Mouse (Mus musculus) layer of hippocampus, adult 2 months (tissue): ENCODE data around the gene Eef2k. TPM values are rescaled to one million over a fixed set of nuclear protein-coding genes. Genes with fewer than 3 reads are reported as not detected.

Experiments
- DNase-seq, 2 experiments: peaks; one replicate each; pipeline ENCODE4 v3.0.0; 2022; ENCODE audit warnings: low spot score in 2 of 2
- H3K27ac ChIP-seq: fragments of 200-600 bp; 2 replicates; pipeline ENCODE4 v1.8.1; 2022
- H3K4me3 ChIP-seq: fragments of 200-600 bp; 2 replicates; pipeline ENCODE4 v1.8.1; 2022; ENCODE audit warnings: mild to moderate bottlenecking
- CTCF ChIP-seq: fragments of 200-600 bp; conservative IDR thresholded peaks from 2 replicates; pipeline ENCODE4 v1.8.1; 2022; ENCODE audit warnings: antibody characterized with exemption, mild to moderate bottlenecking, moderate library complexity
- total RNA-seq, 2 experiments: library from RNA; stranded (reverse); gene quantifications; 2 replicates each; pipeline ENCODE4 v1.2.3; 2021

The Eef2k gene
- total RNA-seq, 2 experiments from 2014 or later: 32.5 to 32.8 TPM

DNA sequence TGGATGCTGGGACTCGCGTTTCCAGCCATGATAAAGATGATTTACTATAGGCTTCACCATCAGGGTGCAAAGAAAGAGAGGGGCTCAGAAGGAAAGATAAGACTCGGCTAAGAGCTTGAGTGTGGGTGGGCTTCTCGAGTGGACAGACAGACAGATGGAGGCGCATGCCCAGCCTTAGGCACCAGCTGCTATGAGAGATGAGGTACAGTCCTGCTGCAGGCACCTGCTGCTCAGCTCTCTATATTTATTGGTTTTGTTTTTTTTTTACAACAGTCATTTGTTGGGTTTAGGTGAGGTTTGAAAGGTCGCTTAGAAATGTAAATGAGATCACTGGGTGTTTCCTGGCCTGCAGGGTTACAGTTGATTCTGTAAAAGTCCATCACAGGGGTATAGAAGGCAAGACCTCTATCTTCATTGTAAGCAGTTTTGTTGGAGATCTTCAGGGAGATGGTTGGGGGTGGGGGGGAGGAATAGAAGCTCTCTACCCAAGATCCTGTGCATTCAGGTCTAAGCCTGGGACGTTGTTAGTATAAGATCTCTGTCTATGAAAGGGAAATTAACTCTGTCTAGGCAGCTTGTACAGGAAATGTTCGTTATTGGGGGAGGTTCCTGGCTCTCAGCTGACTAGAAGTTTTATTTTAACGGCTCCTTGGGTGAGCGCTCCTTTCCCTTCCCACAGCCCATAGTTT, 18.3 kb downstream of the Eef2k start:
- Histone ChIP-seq H3K27ac (no peak overlapping the region), H3K4me3 (no peak overlapping the region)
- no peak for TF ChIP-seq CTCF
- no peak for DNase-seq

DNA sequence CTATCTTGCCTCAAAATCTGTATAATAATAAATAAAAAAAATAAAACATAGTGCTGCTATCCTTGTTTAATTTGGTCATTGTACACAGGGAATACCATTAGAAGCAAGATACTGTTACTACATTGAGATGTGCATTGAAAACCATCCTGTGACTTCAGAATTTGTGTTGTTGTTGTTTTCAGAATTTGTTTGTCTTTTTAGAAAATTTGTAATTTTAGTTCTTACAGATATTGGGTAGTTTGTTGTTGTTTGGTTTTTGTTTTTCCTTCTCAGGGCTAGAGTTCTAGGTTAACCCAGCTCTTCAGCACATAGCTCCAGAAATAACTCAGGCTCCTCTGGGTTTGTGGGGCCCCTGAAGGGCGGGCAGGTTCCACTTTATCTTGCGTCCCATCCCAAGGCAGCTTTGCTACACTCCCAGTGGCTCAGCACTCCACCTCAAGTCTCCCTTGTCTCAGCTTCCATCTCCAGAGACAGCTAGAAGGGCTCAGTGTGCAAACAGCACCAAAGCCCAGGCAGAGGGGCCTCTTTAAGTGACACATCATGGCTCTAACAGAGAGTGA, 18.9 kb downstream of the Eef2k start:
- no peak for DNase-seq
- no peak overlapping the region for H3K27ac ChIP-seq
- TF ChIP-seq CTCF: no peak
- no peak overlapping the region for H3K4me3 ChIP-seq

DNA sequence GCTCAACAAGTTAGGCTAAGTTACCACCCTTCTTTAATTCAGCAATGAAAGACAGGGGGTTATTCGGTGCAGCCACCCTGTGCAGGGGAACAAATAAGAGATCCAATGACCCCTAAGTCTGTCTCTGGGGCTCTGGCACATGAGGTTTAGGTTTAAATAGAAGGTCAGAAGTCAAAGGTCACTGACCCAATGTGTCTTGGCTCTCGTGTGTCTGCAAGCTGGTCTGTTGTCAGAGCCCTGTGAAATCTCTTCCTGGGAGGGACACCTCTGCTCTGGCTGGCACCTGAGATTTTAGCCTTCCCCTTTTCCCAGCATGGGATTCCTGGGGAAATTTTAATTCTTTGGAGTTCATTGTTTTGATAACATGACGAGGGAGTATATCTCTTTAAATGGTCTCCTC, 19.6 kb downstream of the Eef2k start:
- TF ChIP-seq CTCF: no peak
- no peak for DNase-seq
- Histone ChIP-seq H3K4me3 (no peak overlapping the region), H3K27ac (no peak overlapping the region)

DNA sequence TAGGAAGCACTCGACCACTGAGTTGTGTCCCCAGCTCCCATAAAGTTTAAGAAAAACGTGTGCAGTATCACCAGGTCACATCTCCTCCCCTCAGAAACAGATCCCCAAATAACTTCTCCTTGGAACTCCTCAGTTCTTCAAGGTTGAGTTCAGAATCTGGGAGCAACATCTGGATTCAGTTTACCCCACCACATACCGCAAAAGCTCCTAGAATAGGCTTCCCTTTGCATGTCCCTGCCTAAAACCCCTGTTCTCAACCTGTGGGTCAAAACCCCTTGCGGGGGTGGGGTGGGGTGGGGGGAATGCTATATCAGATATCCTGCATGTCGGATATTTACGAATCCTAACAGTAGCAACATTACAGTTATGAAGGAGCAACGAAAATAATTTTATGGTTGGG, 20.0 kb downstream of the Eef2k start:
- H3K27ac ChIP-seq: no peak overlapping the region
- DNase-seq: no peak
- no peak for TF ChIP-seq CTCF
- H3K4me3 ChIP-seq: no peak overlapping the region

DNA sequence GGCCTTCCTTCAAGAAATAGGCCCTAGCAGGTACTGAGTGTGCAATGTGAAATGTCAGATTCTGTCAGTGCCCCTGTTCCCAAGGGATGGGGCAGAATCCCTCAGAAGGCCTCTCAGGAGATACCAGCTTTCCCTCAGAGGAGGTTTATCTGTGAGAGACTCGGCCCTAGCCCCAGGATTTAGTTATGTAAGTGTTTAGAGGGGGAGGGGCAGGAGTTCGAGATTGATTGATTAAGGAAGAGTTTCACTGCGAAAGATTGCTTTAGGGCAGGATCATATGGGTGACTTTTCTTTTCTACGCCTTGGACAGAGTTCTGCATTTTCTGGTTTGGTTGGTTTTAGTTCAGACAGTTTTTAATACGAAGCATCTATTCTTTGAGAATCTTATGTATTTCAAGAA, 20.8 kb downstream of the Eef2k start:
- no peak overlapping the region for H3K4me3 ChIP-seq
- DNase-seq: no peak
- H3K27ac ChIP-seq: no peak overlapping the region
- TF ChIP-seq CTCF: no peak

DNA sequence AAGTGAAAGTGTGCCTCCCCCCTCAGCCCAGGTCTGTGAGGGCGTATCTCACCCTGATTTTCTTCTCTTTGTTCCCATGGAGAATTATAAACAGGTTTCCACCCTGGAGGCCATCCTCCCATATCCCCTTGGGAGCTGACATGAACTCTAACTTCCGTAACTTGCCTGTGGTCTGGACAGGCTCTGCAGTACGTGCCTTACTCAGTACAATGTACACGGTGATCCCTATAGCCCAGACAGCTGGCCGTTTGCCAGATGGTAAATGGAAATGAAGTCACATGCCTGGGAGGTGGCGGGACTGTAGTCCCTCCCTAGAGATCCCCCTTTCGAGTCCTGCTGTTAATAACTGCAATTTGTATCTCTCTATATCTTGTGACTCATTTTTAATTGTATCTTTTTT, 22.5 kb downstream of the Eef2k start:
- no peak for DNase-seq
- Histone ChIP-seq H3K27ac (no peak overlapping the region), H3K4me3 (no peak overlapping the region)
- no peak for TF ChIP-seq CTCF

DNA sequence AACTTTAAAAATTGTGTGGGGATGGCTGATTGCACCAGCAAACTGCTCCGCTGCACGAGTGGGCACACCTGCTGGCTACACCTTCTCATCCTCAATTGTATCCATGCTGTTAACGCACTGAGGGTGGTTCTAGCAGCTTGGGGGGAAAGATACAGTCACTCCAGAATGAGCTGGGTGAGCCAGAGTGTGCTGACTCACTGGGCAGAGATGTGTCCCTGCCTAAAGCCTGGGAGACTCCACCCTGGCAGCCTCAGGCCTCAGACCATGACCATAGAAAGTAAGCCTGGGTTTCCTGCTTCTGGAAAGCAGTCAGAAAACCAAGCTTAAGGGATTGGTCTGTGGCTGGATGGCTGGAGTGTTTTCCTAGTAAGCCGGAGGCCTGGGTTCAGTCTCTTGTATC, 23.2 kb downstream of the Eef2k start:
- no peak overlapping the region for H3K4me3 ChIP-seq
- TF ChIP-seq CTCF: no peak
- peak overlapping the region; percentile 18; the same call in 1 of the 2 replicates for H3K27ac ChIP-seq
- DNase-seq: no peak

DNA sequence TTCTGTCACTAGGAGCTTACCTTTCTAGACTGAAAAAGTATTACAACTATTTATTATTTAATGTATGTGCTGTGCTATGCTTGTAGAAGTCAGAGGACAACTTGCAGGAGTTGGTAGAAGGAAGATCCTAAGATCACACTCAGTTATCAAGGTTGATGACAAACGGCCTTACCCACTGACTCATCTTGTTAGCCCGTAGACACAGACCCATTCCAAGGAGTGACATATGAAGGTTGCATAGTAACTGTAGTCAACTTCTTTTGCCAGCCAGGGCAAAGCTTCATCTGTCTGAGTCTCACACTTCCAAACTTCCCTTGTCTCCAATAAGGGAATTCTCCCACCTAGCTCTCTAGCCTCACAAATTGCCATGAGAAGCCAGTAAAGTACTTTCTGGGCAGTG, 24.1 kb downstream of the Eef2k start:
- no peak for TF ChIP-seq CTCF
- Histone ChIP-seq H3K4me3 (no peak overlapping the region), H3K27ac (no peak overlapping the region)
- DNase-seq: no peak

DNA sequence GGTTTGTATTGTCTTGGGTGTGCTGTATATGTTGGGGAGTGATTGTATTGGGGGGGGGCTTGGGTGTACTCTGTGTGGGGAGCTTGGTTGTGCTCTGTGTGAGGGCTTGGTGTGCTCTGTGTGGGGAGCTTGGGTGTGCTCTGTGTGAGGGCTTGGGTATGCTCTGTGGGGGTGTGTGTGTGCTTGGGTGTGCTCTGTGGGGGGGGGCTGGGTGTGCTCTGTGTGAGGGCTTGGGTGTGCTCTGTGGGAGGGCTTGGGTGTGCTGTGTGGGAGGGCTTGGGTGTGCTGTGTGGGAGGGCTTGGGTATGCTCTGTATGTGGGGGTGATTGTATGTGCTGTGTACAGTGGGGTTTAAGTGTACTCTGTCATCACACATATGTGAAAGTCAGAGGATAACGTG, 25.1 kb downstream of the Eef2k start:
- no peak for TF ChIP-seq CTCF
- no peak for DNase-seq
- Histone ChIP-seq H3K4me3 (no peak overlapping the region), H3K27ac (no peak overlapping the region)

DNA sequence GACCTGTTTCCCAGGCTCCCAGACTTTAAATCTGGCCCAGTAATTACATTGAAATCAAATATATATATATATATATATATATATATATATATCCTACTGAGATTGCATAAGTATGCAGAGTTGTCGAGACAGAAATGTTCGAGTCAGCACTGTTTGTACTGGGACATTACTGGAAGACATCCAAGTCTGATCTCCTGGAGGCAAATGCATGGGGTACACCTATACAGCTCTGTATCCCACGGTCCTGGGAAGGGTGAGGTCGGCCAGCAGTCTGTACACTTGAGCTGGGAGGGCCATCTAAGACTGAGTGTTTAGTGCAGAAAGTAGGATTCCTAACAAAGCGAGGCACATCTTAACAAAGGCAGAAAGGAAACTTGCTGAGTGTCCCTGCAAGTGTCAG, 27.3 kb downstream of the Eef2k start:
- Histone ChIP-seq H3K27ac (no peak overlapping the region), H3K4me3 (no peak overlapping the region)
- no peak for TF ChIP-seq CTCF
- DNase-seq: no peak

DNA sequence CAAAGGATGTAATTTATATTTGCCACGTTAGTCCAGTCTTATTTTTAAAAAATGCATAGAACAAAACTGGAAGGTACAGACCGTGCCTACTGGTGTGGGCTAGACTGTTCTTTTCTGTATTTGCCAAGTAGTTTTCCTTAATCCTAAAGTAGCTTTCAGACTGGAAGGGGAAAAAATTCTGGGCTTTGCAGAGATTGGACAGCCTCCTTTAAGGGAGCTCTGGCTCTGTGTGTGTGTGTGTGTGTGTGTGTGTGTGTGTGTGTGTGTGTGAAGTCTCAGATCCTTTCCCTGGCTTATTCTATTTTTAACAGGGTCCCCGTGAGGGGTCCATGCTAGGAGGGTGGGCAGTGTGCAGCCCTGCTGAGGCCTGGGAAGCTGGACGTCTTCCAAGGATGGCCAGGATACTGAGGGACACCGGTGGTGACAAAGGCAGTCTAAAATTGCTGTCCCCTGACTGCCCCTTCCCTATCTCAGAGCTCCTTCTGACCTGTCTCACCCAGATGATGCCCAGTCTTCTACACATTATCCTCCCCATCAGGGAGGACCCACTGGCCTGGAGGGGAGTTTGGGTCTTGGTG, 27.9 kb downstream of the Eef2k start:
- Histone ChIP-seq H3K4me3 (no peak overlapping the region), H3K27ac (no peak overlapping the region)
- DNase-seq: no peak
- TF ChIP-seq CTCF: no peak

DNA sequence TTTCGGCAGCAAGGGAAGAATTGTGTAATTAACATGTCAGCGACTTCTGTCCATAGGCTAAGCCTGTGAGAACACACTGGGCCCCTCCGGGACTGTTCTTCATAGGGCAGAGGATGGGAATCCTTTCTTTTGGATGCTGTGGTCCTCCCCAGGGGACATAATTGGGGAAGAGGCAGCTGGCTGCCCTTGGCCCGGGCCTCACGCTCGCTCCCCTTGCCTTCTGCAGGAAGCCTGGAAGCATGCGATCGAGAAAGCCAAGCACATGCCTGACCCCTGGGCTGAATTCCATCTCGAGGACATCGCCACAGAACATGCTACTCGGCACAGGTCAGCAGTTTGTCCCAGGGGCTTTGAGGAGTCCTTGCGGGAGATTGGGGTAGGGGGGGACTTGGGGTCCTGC, 30.5 kb downstream of the Eef2k start:
- Histone ChIP-seq H3K4me3 (no peak overlapping the region), H3K27ac (no peak overlapping the region)
- no peak for TF ChIP-seq CTCF
- DNase-seq: no peak

DNA sequence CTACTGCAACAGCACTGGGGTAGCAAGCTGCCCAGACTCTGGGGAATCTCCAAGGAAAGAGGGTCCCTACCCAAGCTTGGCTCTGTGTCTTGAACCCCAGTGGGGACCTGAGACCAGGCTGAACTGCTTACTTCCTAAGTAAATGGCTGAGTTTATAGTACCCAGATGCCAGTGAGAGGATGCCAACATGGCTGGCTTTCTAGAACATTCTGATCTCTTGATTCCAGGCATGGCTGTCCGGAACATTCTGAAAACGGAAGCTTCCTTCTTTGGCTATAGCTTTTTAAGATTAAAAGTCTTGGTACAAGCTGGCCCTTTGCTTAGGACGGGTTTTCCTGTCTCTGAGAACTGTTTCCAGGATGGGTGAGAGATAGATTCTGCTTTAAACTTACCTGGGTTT, 31.4 kb downstream of the Eef2k start:
- no peak for DNase-seq
- TF ChIP-seq CTCF: no peak
- H3K27ac ChIP-seq: no peak overlapping the region
- H3K4me3 ChIP-seq: no peak overlapping the region
